Mouse (Mus musculus) large intestine, adult 2 months (tissue): ENCODE data around the gene Klhl12. TPM values are rescaled to one million over a fixed set of nuclear protein-coding genes. Genes with fewer than 3 reads are reported as not detected.
"Not testable (repeated sequence)": the region's sequence is repeated elsewhere in the genome, so short reads cannot be mapped to it uniquely, and the experiment has no call there.

Experiments used
- DNase-seq: peaks from one replicate; pipeline ENCODE4 v3.0.0-alpha.2; 2012; ENCODE audit warnings: low read depth, low spot score
- WGBS: fragments of 180-500 bp; shearing (Covaris S2); methylation state at CpG from one replicate; pipeline ENCODE4 v1.1.7; 2018; 5-methylcytosine and 5-hydroxymethylcytosine counted together
- polyA plus RNA-seq: library from polyadenylated mRNA; depleted of rRNA; stranded (reverse); fragments of >200 nt; gene quantifications from 2 replicates; pipeline ENCODE4 v1.2.3, GENCODE M21; 2012; rRNA removed

The Klhl12 gene
- polyA plus RNA-seq, result 4.5 and 5.1 TPM in 2 replicates

GRCm38 (mm10) chr1:134454904-134455824 is at the start of gene Klhl12:
Gene Klhl12 (plus strand): TSS chr1:134455531.
- under 1% methylated on average over 61 of the region's 61 CpGs for WGBS
- DNase-seq, result peak; percentile 71

GRCm38 (mm10) chr1:134406414-134406771 is 48.9 kb upstream of the Klhl12 start:
- DNase-seq, result no peak
- WGBS, result 20% methylated on average over 8 of the region's 8 CpGs

- no peak for DNase-seq
- 82% methylated on average over 8 of the region's 8 CpGs for WGBS
Observed at GRCm38 (mm10) chr1:134408080-134408479, 47.3 kb upstream of the Klhl12 start.

- 91% methylated on average over 9 of the region's 9 CpGs for WGBS
Observed at GRCm38 (mm10) chr1:134411706-134412629, 43.4 kb upstream of the Klhl12 start.

GRCm38 (mm10) chr1:134414038-134414437 is 41.3 kb upstream of the Klhl12 start:
- WGBS, result 23% methylated on average over 2 of the region's 2 CpGs
- no peak for DNase-seq

More at GRCm38 (mm10) chr1:134411706-134412629, 43.4 kb upstream of the Klhl12 start:
- DNase-seq, result no peak

GRCm38 (mm10) chr1:134414501-134415167 is 40.7 kb upstream of the Klhl12 start:
- DNase-seq, result no peak
- WGBS, result 9% methylated on average over 11 of the region's 11 CpGs

- WGBS, result under 1% methylated on average over 77 of the region's 77 CpGs
Observed at GRCm38 (mm10) chr1:134415168-134415831, 40.0 kb upstream of the Klhl12 start, which contains the start of gene Adipor1. Gene Adipor1 (plus strand): TSS chr1:134415378.

GRCm38 (mm10) chr1:134418414-134418975 is 36.8 kb upstream of the Klhl12 start:
- no peak for DNase-seq
- WGBS, result 27% methylated on average over 2 of the region's 2 CpGs

More at GRCm38 (mm10) chr1:134415168-134415831, 40.0 kb upstream of the Klhl12 start, which contains the start of gene Adipor1:
- peak; percentile 88 for DNase-seq

GRCm38 (mm10) chr1:134419176-134419575 is 36.2 kb upstream of the Klhl12 start:
- no peak for DNase-seq
- WGBS, result 12% methylated on average over 1 of the region's 1 CpGs

- DNase-seq, result no peak
- 9% methylated on average over 5 of the region's 5 CpGs for WGBS
Observed at GRCm38 (mm10) chr1:134419751-134420458, 35.4 kb upstream of the Klhl12 start.

- 59% methylated on average over 10 of the region's 10 CpGs for WGBS
- no peak for DNase-seq
Observed at GRCm38 (mm10) chr1:134423911-134424310, 31.4 kb upstream of the Klhl12 start.

GRCm38 (mm10) chr1:134426289-134426688 is 29.0 kb upstream of the Klhl12 start:
- 87% methylated on average over 5 of the region's 5 CpGs for WGBS
- DNase-seq, result no peak

GRCm38 (mm10) chr1:134433002-134433401 is 22.3 kb upstream of the Klhl12 start:
- WGBS, result 66% methylated on average over 10 of the region's 10 CpGs
- no peak for DNase-seq

- DNase-seq, result no peak
- 77% methylated on average over 4 of the region's 4 CpGs for WGBS
Observed at GRCm38 (mm10) chr1:134433473-134433872, 21.9 kb upstream of the Klhl12 start.

- no peak for DNase-seq
Observed at GRCm38 (mm10) chr1:134435414-134435813, 19.9 kb upstream of the Klhl12 start.

GRCm38 (mm10) chr1:134440437-134440836 is 14.9 kb upstream of the Klhl12 start:
- no peak for DNase-seq
- WGBS, result 57% methylated on average over 6 of the region's 6 CpGs

More at GRCm38 (mm10) chr1:134435414-134435813, 19.9 kb upstream of the Klhl12 start:
- WGBS, result 44% methylated on average over 4 of the region's 4 CpGs

- 93% methylated on average over 8 of the region's 10 CpGs for WGBS
Observed at GRCm38 (mm10) chr1:134441737-134442136, 13.6 kb upstream of the Klhl12 start.

GRCm38 (mm10) chr1:134442394-134442793 is 12.9 kb upstream of the Klhl12 start:
- WGBS, result 87% methylated on average over 3 of the region's 3 CpGs
- no peak for DNase-seq

More at GRCm38 (mm10) chr1:134441737-134442136, 13.6 kb upstream of the Klhl12 start:
- not testable (repeated sequence) for DNase-seq
